Mouse (Mus musculus) ES-E14 (cell line): ENCODE results near the gene Fgf4. TPM values are rescaled to one million over a fixed set of nuclear protein-coding genes. Genes with fewer than 3 reads are reported as not detected.

Experiments used
- DNase-seq: peaks from one replicate; pipeline ENCODE4 v3.0.0-alpha.2; 2013; ENCODE audit warnings: low read depth, low spot score
- H3K27ac ChIP-seq: 2 replicates; pipeline ENCODE4 v1.5.1; 2012; ENCODE audit warnings: low read depth, mild to moderate bottlenecking, low read length, moderate library complexity, mixed read lengths; ENCODE audit not compliant: poor library complexity, insufficient read depth, severe bottlenecking
- H3K36me3 ChIP-seq: 2 replicates; pipeline ENCODE4 v1.6.1; 2012; ENCODE audit warnings: mild to moderate bottlenecking, low read length, moderate library complexity, mixed read lengths; ENCODE audit not compliant: control insufficient read depth, poor library complexity, insufficient read depth, severe bottlenecking
- H3K4me1 ChIP-seq, 2 experiments: fragments of 150-350 bp in 1 of 2; sonication (generic) in 1 of 2; 2 replicates each; pipeline ENCODE4 v1.6.1; 2012; ENCODE audit warnings: low read length in 2 of 2, mild to moderate bottlenecking in 1 of 2, mixed read lengths in 1 of 2; ENCODE audit not compliant: control insufficient read depth in 2 of 2, insufficient read depth in 2 of 2, poor library complexity in 1 of 2
- H3K4me3 ChIP-seq, 2 experiments: fragments of 150-350 bp in 1 of 2; sonication (generic) in 1 of 2; 2 replicates each; pipeline ENCODE4 v1.5.1; 2012; ENCODE audit warnings: low read length in 2 of 2, low read depth in 1 of 2, mild to moderate bottlenecking in 1 of 2, mixed read lengths in 1 of 2; ENCODE audit not compliant: insufficient read depth in 1 of 2, poor library complexity in 1 of 2, severe bottlenecking in 1 of 2
- H3K9ac ChIP-seq: 2 replicates; pipeline ENCODE4 v1.6.1; 2012; ENCODE audit warnings: low read depth, mild to moderate bottlenecking, low read length, mixed read lengths; ENCODE audit not compliant: poor library complexity, insufficient read depth, severe bottlenecking
- H3K9me3 ChIP-seq: fragments of 150-350 bp; sonication (generic); 2 replicates; pipeline ENCODE4 v1.6.1; 2012; ENCODE audit warnings: low read depth, mild to moderate bottlenecking, low read length; ENCODE audit not compliant: control insufficient read depth, insufficient read depth
- CHD2 ChIP-seq: IDR thresholded peaks from 2 replicates; pipeline ENCODE4 v1.6.1; 2014; ENCODE audit warnings: mild to moderate bottlenecking, low read depth, low read length, inconsistent platforms
- HCFC1 ChIP-seq: IDR thresholded peaks from 2 replicates; pipeline ENCODE4 v1.6.1; 2012; ENCODE audit warnings: low read length, inconsistent platforms, borderline replicate concordance; ENCODE audit not compliant: insufficient read depth
- MAFK ChIP-seq: IDR thresholded peaks from 2 replicates; pipeline ENCODE4 v1.6.1; 2014; ENCODE audit warnings: mild to moderate bottlenecking, low read depth, low read length, inconsistent platforms; ENCODE audit not compliant: insufficient read depth
- ZC3H11A ChIP-seq: IDR thresholded peaks from 2 replicates; pipeline ENCODE4 v1.6.1; 2012; ENCODE audit warnings: low read depth, mild to moderate bottlenecking, inconsistent platforms, low read length, borderline replicate concordance
- ZNF384 ChIP-seq: IDR thresholded peaks from 2 replicates; pipeline ENCODE4 v1.6.1; 2012; ENCODE audit warnings: low read depth, low read length, inconsistent platforms
- in situ Hi-C, 2 experiments: fragments of 600-800 bp; cut with MboI; formaldehyde crosslinking; loops; one replicate each; pipeline ENCODE4 v1.15.1; 2025; ENCODE audit warnings: low sequenced_read_pairs in 2 of 2, inconsistent platforms in 1 of 2; ENCODE audit not compliant: unreplicated experiment in 2 of 2
- total RNA-seq: library from RNA; depleted of rRNA; stranded (reverse); fragments of 300-350 nt; gene quantifications from 2 replicates; pipeline ENCODE4 v1.2.3, GENCODE M21; 2012

The Fgf4 gene
- total RNA-seq, 1 experiment = 147 TPM

DNA sequence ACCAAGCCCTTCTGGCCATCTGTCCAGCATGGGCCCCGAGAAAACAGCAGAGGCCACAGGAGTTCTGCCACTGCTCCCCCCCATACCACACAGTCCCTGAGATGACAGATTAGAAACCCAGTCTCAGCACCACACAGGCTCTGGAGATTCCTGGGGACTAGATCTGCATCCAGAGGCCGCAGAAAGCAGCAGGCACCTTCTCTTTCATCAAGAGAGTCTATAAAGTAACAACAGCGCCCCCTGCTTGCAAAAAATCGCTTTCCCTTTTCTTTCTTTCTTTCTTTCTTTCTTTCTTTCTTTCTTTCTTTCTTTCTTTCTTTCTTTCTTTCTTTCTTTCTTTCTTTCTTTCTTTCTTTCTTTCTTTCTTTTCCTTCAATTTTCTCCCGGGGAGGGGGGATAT, 47.0 kb downstream of the Fgf4 start:
- H3K4me3 ChIP-seq = no peak overlapping the region
- H3K4me1 ChIP-seq = peaks cover 6 to 12% of the 10 kb centered on the region in 2 experiments; a peak in 3 of 4 replicates
- TF ChIP-seq HCFC1 (no peak), ZNF384 (no peak), CHD2 (no peak), ZC3H11A (no peak), MAFK (no peak)
- DNase-seq = no peak
- H3K36me3 ChIP-seq = no peaks in the 10 kb centered on the region
- no peak overlapping the region for H3K27ac ChIP-seq
- H3K9ac ChIP-seq = no peak overlapping the region
- in situ Hi-C loops = loop anchor here in 1 of 2 experiments (5.0 kb wide), 1 partner anchor 102 kb away; no protein-coding TSS in a partner anchor
- no peaks in the 10 kb centered on the region for H3K9me3 ChIP-seq

DNA sequence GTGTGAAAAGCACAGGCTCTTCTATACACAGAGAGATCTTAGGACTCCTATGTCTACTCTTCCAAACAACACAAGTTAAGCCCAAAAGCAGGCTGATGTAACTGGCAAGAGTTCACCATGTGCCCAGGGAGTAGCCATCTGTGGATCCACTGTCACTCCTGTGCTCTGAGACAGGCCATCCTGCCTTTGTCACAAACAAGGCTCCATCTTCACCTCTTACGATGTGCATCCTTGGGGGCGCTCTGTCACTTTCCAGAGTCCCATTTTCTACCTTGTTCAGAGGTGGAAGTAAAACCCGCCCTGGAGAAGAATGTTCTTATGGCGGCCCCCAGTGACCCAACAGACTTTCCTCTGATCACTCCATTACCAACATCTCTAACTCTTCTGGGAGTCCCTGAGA, 47.5 kb downstream of the Fgf4 start:
- H3K27ac ChIP-seq = no peak overlapping the region
- TF ChIP-seq MAFK = no peak
- TF ChIP-seq HCFC1 = no peak
- TF ChIP-seq ZC3H11A = no peak
- no peak for TF ChIP-seq ZNF384
- TF ChIP-seq CHD2 = no peak
- H3K4me1 ChIP-seq = peaks cover 8 to 9% of the 10 kb centered on the region in 2 experiments; a peak in 2 of 4 replicates
- in situ Hi-C loops = loop anchor here (5.0 kb wide), 2 partner anchors 102 to 312 kb away; partner anchors contain the start of gene Fadd (in 1 of the 2)
- DNase-seq = no peak
- no peaks in the 10 kb centered on the region for H3K9me3 ChIP-seq
- no peak overlapping the region for H3K9ac ChIP-seq
- H3K36me3 ChIP-seq = peaks cover 3% of the 10 kb centered on the region; the same call in 1 of the 2 replicates
- H3K4me3 ChIP-seq = no peak overlapping the region

DNA sequence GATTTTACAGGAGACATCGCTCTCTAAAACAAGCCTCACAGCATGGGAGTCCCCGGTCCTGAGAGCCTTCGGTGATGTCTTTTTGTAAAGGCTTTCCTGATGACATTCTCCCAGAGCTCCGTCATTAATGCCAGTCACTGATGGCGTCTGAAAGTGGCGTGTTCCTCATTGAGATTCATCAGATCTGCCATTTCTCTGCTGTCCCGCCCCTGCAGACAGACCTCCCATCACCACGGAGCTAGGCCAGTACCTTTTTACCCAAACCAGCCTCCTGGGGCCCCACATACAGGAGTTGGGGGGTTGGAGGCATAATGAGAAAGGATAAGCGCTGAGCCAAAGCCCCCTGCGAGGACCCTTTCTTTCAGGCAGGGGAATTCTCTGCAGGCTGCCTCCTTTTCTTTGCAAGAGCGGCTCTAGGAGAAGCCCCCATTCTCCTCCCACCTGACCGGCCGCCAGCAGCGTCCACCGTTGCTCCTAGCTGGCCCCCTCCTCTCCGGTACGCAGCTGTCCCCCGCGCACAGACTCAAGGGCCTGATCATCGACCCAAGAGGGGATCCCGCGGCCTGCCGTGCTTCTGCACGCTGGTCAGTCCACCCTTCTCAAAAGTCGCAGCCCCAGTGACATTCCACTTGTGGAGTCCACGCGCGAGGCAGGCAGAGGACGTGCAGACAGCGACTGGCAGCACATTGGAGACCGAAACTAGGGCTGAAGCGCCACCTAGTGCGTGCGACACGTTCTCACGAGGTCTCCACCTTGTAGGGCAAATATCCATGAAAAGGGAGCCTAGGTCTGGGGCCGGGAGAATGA, 48.3 kb downstream of the Fgf4 start:
- in situ Hi-C loops = loop anchor here in 1 of 2 experiments (5.0 kb wide), 2 partner anchors 103 to 313 kb away; partner anchors contain the start of gene Fadd
- DNase-seq = peak; percentile 74

DNA sequence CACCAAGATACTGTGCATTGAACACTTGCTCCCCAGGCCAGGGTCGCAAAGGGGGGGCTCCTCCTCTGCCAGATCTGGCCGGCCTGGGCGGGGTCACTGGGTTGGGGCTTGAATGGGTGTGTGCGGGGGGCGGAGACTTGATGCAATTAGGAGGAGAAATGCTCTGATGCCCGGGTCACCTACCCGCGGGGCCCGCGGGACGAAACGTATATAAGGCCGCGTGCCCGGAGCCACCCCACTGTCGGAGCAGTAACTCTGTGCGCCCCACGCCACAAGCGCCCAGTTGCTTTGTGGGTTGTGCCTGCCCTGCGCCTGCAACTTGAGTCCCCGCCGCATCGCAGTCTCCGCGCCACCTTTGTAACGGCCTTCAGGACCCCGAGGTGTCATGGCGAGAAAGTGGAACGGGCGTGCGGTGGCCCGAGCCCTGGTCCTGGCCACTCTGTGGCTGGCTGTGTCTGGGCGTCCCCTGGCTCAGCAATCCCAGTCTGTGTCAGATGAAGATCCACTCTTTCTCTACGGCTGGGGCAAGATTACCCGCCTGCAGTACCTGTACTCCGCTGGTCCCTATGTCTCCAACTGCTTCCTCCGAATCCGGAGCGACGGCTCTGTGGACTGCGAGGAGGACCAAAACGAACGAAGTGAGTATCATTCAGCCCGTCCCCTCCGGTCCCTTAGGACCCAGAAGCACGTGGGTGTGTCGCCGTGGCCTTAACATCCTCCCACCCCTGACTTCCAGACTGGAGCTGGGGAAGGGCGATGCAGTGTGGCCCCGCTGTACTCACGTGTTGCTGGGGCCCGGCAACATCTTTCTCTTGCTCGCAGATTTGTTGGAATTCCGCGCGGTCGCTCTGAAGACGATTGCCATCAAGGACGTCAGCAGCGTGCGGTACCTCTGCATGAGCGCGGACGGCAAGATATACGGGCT, 49.4 kb downstream of the Fgf4 start, which contains the start of gene Fgf15:
TSS of gene Fgf15 (plus strand) at position 238 of the 925 bp plus-strand sequence.
- H3K4me3 ChIP-seq = peak within 1 kb of the TSS; percentile 75 to 83
- no peak within 1 kb of the TSS for H3K27ac ChIP-seq
- TF ChIP-seq HCFC1 = no peak
- TF ChIP-seq ZC3H11A = no peak
- TF ChIP-seq MAFK = no peak
- H3K9ac ChIP-seq = peak within 1 kb of the TSS; percentile 62
- H3K4me1 ChIP-seq = peaks cover 6 to 14% of the 10 kb centered on the region in 2 experiments; a peak in 3 of 4 replicates
- peaks cover 6% of the 10 kb centered on the region; the same call in 1 of the 2 replicates for H3K36me3 ChIP-seq
- no peak for DNase-seq
- H3K9me3 ChIP-seq = no peaks in the 10 kb centered on the region
- in situ Hi-C loops = loop anchor here in 1 of 2 experiments (5.0 kb wide), 2 partner anchors 104 to 314 kb away; partner anchors contain the start of gene Fadd

More for the DNA sequence above, 48.3 kb downstream of the Fgf4 start:
- TF ChIP-seq ZC3H11A (peak; percentile 54; the same call in 1 of the 2 replicates), MAFK (no peak), CHD2 (no peak)
- peaks cover 6% of the 10 kb centered on the region; the same call in 1 of the 2 replicates for H3K36me3 ChIP-seq
- H3K27ac ChIP-seq = no peak overlapping the region
- peaks cover 6 to 9% of the 10 kb centered on the region in 2 experiments; a peak in 2 of 4 replicates for H3K4me1 ChIP-seq
- peak overlapping the region; percentile 62 for H3K9ac ChIP-seq
- H3K9me3 ChIP-seq = no peaks in the 10 kb centered on the region
- peak overlapping the region; percentile 75 to 83 for H3K4me3 ChIP-seq
